Mouse (Mus musculus) E14TG2a.4 (cell line): ENCODE measurements at regions not wholly inside any gene's neighbourhood (a gene's known extent, or its start where the extent isn't known, plus 50 kb on each side); places are given as distances from the start of the nearest gene placed in this dataset.
A peak's percentile ranks its signal among the peaks of the same experiment; 100 is the strongest.

Experiments used
- CTCF ChIP-seq: conservative IDR thresholded peaks from 2 replicates; pipeline ENCODE4 v1.5.1; 2014; ENCODE audit warnings: low read length
- NANOG ChIP-seq: IDR thresholded peaks from 2 replicates; pipeline ENCODE4 v1.6.1; 2014; ENCODE audit warnings: borderline replicate concordance, low read length, mixed read lengths
- POU5F1 ChIP-seq: IDR thresholded peaks from 2 replicates; pipeline ENCODE4 v1.6.1; 2014; ENCODE audit warnings: low read length, borderline replicate concordance

DNA sequence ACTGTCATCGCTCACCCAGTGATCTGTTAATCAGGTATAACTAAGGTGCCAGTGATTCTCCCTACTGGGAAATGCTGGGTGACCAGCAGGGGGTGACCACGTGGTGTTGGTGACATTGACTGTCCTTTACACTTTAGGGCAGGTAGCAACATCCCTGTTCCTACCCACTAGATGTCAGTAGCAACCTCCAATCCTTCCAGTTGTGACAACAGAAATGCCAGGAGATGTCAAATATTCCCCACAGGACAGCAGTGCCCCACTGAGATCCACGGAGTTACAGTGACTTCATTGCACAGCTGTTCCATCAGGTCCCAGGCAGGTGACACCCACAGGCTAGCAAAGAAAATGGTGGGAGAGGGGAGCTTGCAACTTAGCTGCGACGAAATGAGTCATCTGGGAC, 176.0 kb downstream of the 1810013L24Rik start:
- TF ChIP-seq CTCF, result 0 out of 2 replicates have a peak, but pooled peaks have one; percentile 9
- no peak for TF ChIP-seq POU5F1
- TF ChIP-seq NANOG, result no peak
